Mouse (Mus musculus) C2C12 (cell line): ENCODE measurements around the gene Marf1. TPM values are rescaled to one million over a fixed set of nuclear protein-coding genes. Genes with fewer than 3 reads are reported as not detected.
A peak's percentile ranks its signal among the peaks of the same experiment; 100 is the strongest.

ENCODE experiments used
- H3K27me3 ChIP-seq: one replicate; pipeline ENCODE4 v1.6.1; 2011; ENCODE audit not compliant: control insufficient read depth, insufficient read depth, insufficient read length
- H3K36me3 ChIP-seq: one replicate; pipeline ENCODE4 v1.6.1; 2011; ENCODE audit not compliant: control insufficient read depth, insufficient read depth
- H3K4me3 ChIP-seq: one replicate; pipeline ENCODE4 v1.5.1; 2011; ENCODE audit warnings: mild to moderate bottlenecking, control low read depth; ENCODE audit not compliant: poor library complexity, insufficient read depth, severe bottlenecking
- H3K79me2 ChIP-seq: one replicate; pipeline ENCODE4 v1.6.1; 2011; ENCODE audit not compliant: control insufficient read depth, insufficient read depth
- H3K79me3 ChIP-seq: one replicate; pipeline ENCODE4 v1.6.1; 2011; ENCODE audit warnings: low read depth, control low read depth
- H3ac ChIP-seq: one replicate; pipeline ENCODE3; 2011; ENCODE audit warnings: low read depth; ENCODE audit not compliant: control insufficient read depth, insufficient read length
- CEBPB ChIP-seq: IDR thresholded peaks from one replicate; pipeline ENCODE4 v1.6.1; 2011; ENCODE audit warnings: low read depth, mild to moderate bottlenecking, control low read depth, moderate library complexity
- CTCF ChIP-seq: IDR thresholded peaks from one replicate; pipeline ENCODE4 v1.5.1; 2011; ENCODE audit not compliant: control insufficient read depth, insufficient read depth, insufficient read length
- FOSL1 ChIP-seq: IDR thresholded peaks from one replicate; pipeline ENCODE4 v1.8.0; 2011; ENCODE audit warnings: mild to moderate bottlenecking, low read length; ENCODE audit not compliant: poor library complexity, insufficient read depth, severe bottlenecking
- MAX ChIP-seq: IDR thresholded peaks from one replicate; pipeline ENCODE4 v1.6.1; 2011; ENCODE audit warnings: mild to moderate bottlenecking, control low read depth
- MYOD1 ChIP-seq: IDR thresholded peaks from one replicate; pipeline ENCODE4 v1.6.1; 2011; ENCODE audit warnings: low read depth; ENCODE audit not compliant: control insufficient read depth, insufficient read length
- MYOG ChIP-seq: IDR thresholded peaks from one replicate; pipeline ENCODE4 v1.6.1; 2011; ENCODE audit not compliant: control insufficient read depth, insufficient read length; ENCODE audit errors: extremely low read depth
- USF1 ChIP-seq: IDR thresholded peaks from one replicate; pipeline ENCODE4 v1.6.1; 2011; ENCODE audit warnings: low read depth, mild to moderate bottlenecking, control low read depth, moderate library complexity
- polyA plus RNA-seq: library from polyadenylated mRNA; unstranded; fragments of >200 nt; fragmentation: generic; extraction: Trizol; gene quantifications from one replicate; pipeline ENCODE4 v1.2.1, GENCODE M21; 2012; ENCODE audit warnings: missing spikeins

The Marf1 gene
- polyA plus RNA-seq, 1 experiment: 7.0 TPM

GRCm38 (mm10) chr16:14110922-14111321 lies 52.2 kb downstream of the Marf1 start:
- H3ac ChIP-seq: no peak overlapping the region
- no peak overlapping the region for H3K4me3 ChIP-seq
- H3K27me3 ChIP-seq: no peaks in the 10 kb centered on the region
- H3K79me2 ChIP-seq: no peaks in the 10 kb centered on the region
- peaks cover 43% of the 10 kb centered on the region for H3K36me3 ChIP-seq
- H3K79me3 ChIP-seq: no peaks in the 10 kb centered on the region
- TF ChIP-seq MAX (no peak), USF1 (no peak), CEBPB (peak; percentile 56)

- Histone ChIP-seq H3ac (no peak overlapping the region), H3K79me3 (no peaks in the 10 kb centered on the region), H3K4me3 (no peak overlapping the region), H3K36me3 (peaks cover 43% of the 10 kb centered on the region), H3K79me2 (no peaks in the 10 kb centered on the region), H3K27me3 (no peaks in the 10 kb centered on the region)
- TF ChIP-seq MAX: no peak
- no peak for TF ChIP-seq MYOD1
- TF ChIP-seq FOSL1: no peak
- no peak for TF ChIP-seq USF1
- TF ChIP-seq CTCF: no peak
- TF ChIP-seq CEBPB: no peak
- no peak for TF ChIP-seq MYOG
These were observed 53.4 kb downstream of the Marf1 start for GRCm38 (mm10) chr16:14109651-14110230.

- Histone ChIP-seq H3K79me3 (no peaks in the 10 kb centered on the region), H3K4me3 (no peak overlapping the region), H3K36me3 (peaks cover 18% of the 10 kb centered on the region), H3K27me3 (no peaks in the 10 kb centered on the region), H3K79me2 (no peaks in the 10 kb centered on the region), H3ac (no peak overlapping the region)
- no peak for TF ChIP-seq USF1
These were observed 57.3 kb downstream of the Marf1 start for GRCm38 (mm10) chr16:14105891-14106290.

GRCm38 (mm10) chr16:14091771-14092170 lies 71.4 kb downstream of the Marf1 start:
- TF ChIP-seq MAX: no peak
- no peak for TF ChIP-seq CEBPB
- TF ChIP-seq MYOG: no peak
- TF ChIP-seq USF1: no peak
- no peak for TF ChIP-seq FOSL1
- TF ChIP-seq MYOD1: no peak
- no peak for TF ChIP-seq CTCF
- H3ac ChIP-seq: no peak overlapping the region

GRCm38 (mm10) chr16:14089296-14089695 lies 73.9 kb downstream of the Marf1 start:
- no peaks in the 10 kb centered on the region for H3K79me2 ChIP-seq
- no peaks in the 10 kb centered on the region for H3K79me3 ChIP-seq
- no peaks in the 10 kb centered on the region for H3K27me3 ChIP-seq
- TF ChIP-seq MYOD1: no peak
- H3K36me3 ChIP-seq: no peaks in the 10 kb centered on the region
- H3ac ChIP-seq: no peak overlapping the region
- no peak overlapping the region for H3K4me3 ChIP-seq

More at GRCm38 (mm10) chr16:14091771-14092170, 71.4 kb downstream of the Marf1 start:
- Histone ChIP-seq H3K27me3 (no peaks in the 10 kb centered on the region), H3K79me3 (no peaks in the 10 kb centered on the region), H3K79me2 (no peaks in the 10 kb centered on the region), H3K36me3 (no peaks in the 10 kb centered on the region), H3K4me3 (no peak overlapping the region)

GRCm38 (mm10) chr16:14088249-14088648 lies 74.9 kb downstream of the Marf1 start:
- Histone ChIP-seq H3K36me3 (no peaks in the 10 kb centered on the region), H3K27me3 (no peaks in the 10 kb centered on the region), H3ac (no peak overlapping the region), H3K4me3 (no peak overlapping the region), H3K79me2 (no peaks in the 10 kb centered on the region), H3K79me3 (no peaks in the 10 kb centered on the region)
- TF ChIP-seq USF1 (no peak), FOSL1 (no peak), MYOD1 (no peak), CEBPB (no peak)

- no peak overlapping the region for H3ac ChIP-seq
- TF ChIP-seq MYOG: no peak
- TF ChIP-seq MAX: no peak
- TF ChIP-seq FOSL1: no peak
- H3K79me3 ChIP-seq: no peaks in the 10 kb centered on the region
- no peaks in the 10 kb centered on the region for H3K79me2 ChIP-seq
- H3K36me3 ChIP-seq: no peaks in the 10 kb centered on the region
- no peaks in the 10 kb centered on the region for H3K27me3 ChIP-seq
- no peak overlapping the region for H3K4me3 ChIP-seq
These were observed 80.2 kb downstream of the Marf1 start for GRCm38 (mm10) chr16:14082925-14083324.
